Mouse (Mus musculus) urinary bladder, postnatal 0 days (tissue): ENCODE results near the gene Pof1b. TPM values are rescaled to one million over a fixed set of nuclear protein-coding genes. Genes with fewer than 3 reads are reported as not detected.

Experiments used
- polyA plus RNA-seq: library from polyadenylated mRNA; unstranded; fragments of >200 nt; fragmentation: Nextera tagmentation; extraction: Ambion mirVana; gene quantifications from 2 replicates; pipeline ENCODE4 v1.2.1, GENCODE M21; 2015

Gene Pof1b
- 8.6 and 10.5 TPM in 2 replicates for polyA plus RNA-seq

DNA sequence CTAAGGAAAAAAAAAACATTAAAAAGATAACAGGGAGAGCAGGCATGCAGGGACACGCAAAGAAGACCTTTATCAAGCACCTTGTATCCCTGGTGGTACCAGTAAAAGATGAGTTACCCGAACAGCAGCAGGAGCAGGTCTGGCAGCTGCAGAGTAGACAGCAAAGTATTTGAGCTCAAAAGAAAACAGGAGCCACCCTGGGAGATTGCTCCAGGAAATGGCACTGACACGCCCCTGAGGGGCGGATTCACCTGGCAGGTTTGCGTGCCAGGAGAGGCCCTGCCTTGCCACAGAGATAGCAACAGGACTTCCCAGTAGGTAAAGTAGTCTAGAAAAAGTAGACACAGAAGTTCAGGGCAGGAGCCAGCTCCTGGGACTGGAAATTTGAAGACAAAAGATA lies at the start of gene Pof1b:
Gene Pof1b, minus strand, starts transcription at position 144 of the 400 bp plus-strand sequence.

DNA sequence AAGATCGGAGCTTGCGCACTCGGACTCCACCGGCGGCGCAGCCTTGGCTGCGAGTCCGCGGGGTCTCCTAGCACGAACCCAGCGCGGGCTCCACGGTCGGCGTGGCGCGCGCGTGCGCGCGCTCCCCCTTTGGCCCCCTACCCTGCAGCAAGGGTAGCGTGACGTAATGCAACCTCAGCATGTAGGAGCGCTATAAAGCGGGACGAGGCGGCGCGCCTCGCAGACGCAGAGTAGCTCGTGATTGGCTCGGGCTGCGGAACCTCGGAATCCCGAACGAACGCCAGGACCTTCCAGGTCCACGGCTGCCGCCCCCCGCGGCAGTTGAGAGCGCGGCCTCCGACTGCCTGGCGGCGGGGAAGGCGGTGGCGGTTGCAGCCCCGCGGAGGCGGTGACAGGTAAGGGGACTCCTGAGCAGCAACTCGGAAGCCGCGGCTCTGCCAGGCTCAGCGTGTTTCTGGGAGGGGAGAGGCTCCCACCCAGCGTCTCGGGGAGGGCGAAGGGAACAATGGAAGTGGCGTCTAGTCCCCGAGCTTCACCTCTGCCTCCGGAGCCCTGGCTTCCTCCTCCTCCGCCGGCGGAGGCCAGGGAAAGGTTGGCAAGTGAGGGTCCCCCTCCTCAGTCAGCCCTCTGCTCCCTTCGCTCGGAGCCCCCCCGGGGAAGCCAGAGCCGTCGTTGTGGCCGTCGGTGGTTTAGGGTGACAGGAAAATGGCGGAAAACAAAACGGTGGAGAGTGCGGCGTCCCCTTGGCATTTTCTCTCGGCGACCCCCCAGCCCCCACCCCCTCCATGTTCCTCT lies 97.7 kb downstream of the Pof1b start, which contains the start of gene Zfp711:
Gene Zfp711, plus strand, starts transcription at position 16 of the 795 bp plus-strand sequence.

Other genes with a start within 250 kb of the Pof1b start
- gene 2010106E10Rik, start 203.4 kb downstream of the Pof1b start, polyA plus RNA-seq: not detected in 2 replicates
- 2.8 and 3.3 TPM in 2 replicates for gene Zfp711, start 98.1 kb downstream of the Pof1b start, polyA plus RNA-seq